Mouse (Mus musculus) heart, postnatal 14 days (tissue): Measurements from ENCODE around the gene Hjurp. TPM values are rescaled to one million over a fixed set of nuclear protein-coding genes. Genes with fewer than 3 reads are reported as not detected.

Experiments
- DNase-seq, 2 experiments: peaks; one replicate each; pipeline ENCODE4 v3.0.0; 2021 to 2022
- intact Hi-C: fragments of 180-260 bp; cut with DNase I; formaldehyde crosslinking; loops from one replicate; pipeline ENCODE4 v1.15.1; 2025
- total RNA-seq, 2 experiments: library from RNA; stranded (reverse); gene quantifications; 2 replicates each; pipeline ENCODE4 v1.2.3; 2021

The Hjurp gene
- total RNA-seq, 2 experiments from 2014 or later, result 25.4 to 32.1 TPM

GRCm38 (mm10) chr1:88298686-88299528, 21.5 kb upstream of the Hjurp start:
- intact Hi-C loops, result no loop called here
- no peak for DNase-seq

GRCm38 (mm10) chr1:88297480-88298258, 20.2 kb upstream of the Hjurp start:
- intact Hi-C loops, result no loop called here
- no peak for DNase-seq

GRCm38 (mm10) chr1:88296171-88296920, 18.9 kb upstream of the Hjurp start:
- intact Hi-C loops, result no loop called here
- no peak for DNase-seq

GRCm38 (mm10) chr1:88294650-88295049, 17.2 kb upstream of the Hjurp start:
- no peak for DNase-seq
- intact Hi-C loops, result no loop called here

GRCm38 (mm10) chr1:88292057-88292456, 14.6 kb upstream of the Hjurp start:
- DNase-seq, result no peak
- intact Hi-C loops, result no loop called here

GRCm38 (mm10) chr1:88291409-88292005, 14.1 kb upstream of the Hjurp start:
- intact Hi-C loops, result no loop called here
- DNase-seq, result no peak

GRCm38 (mm10) chr1:88290511-88290910, 13.1 kb upstream of the Hjurp start:
- intact Hi-C loops, result no loop called here
- DNase-seq, result no peak

GRCm38 (mm10) chr1:88289917-88290316, 12.5 kb upstream of the Hjurp start:
- peak in 1 of 2 experiments; percentile 67 for DNase-seq
- intact Hi-C loops, result no loop called here

- DNase-seq, result no peak
- intact Hi-C loops, result no loop called here
These were observed 11.7 kb upstream of the Hjurp start for GRCm38 (mm10) chr1:88289152-88289551.

GRCm38 (mm10) chr1:88288789-88289127, 11.3 kb upstream of the Hjurp start:
- DNase-seq, result no peak
- intact Hi-C loops, result no loop called here

- no peak for DNase-seq
- intact Hi-C loops, result no loop called here
These were observed 10.8 kb upstream of the Hjurp start for GRCm38 (mm10) chr1:88288056-88288788.

GRCm38 (mm10) chr1:88287697-88287980, 10.2 kb upstream of the Hjurp start:
- intact Hi-C loops, result no loop called here
- DNase-seq, result peak in 1 of 2 experiments; percentile 78

- no peak for DNase-seq
- intact Hi-C loops, result no loop called here
These were observed 9.7 kb upstream of the Hjurp start for GRCm38 (mm10) chr1:88286887-88287696.

GRCm38 (mm10) chr1:88286136-88286845, 8.9 kb upstream of the Hjurp start:
- intact Hi-C loops, result no loop called here
- DNase-seq, result no peak

- DNase-seq, result no peak
- intact Hi-C loops, result no loop called here
These were observed 8.2 kb upstream of the Hjurp start for GRCm38 (mm10) chr1:88285652-88286051.

- intact Hi-C loops, result no loop called here
- peak in 1 of 2 experiments; percentile 49 for DNase-seq
These were observed 7.5 kb upstream of the Hjurp start for GRCm38 (mm10) chr1:88284946-88285320.

- intact Hi-C loops, result no loop called here
- DNase-seq, result no peak
These were observed 7.0 kb upstream of the Hjurp start for GRCm38 (mm10) chr1:88284228-88284945.
